Mouse (Mus musculus) liver, embryonic 11.5 days (tissue): Measurements from ENCODE around the gene Mpdu1. TPM values are rescaled to one million over a fixed set of nuclear protein-coding genes. Genes with fewer than 3 reads are reported as not detected.
"Not testable (repeated sequence)": the region's sequence is repeated elsewhere in the genome, so short reads cannot be mapped to it uniquely, and the experiment has no call there.

ENCODE experiments used
- ATAC-seq: fragments of 200-750 bp; cut with Nextera tagmentation; replicated peaks from 2 replicates; pipeline ENCODE4 v1.8.0; 2017; ENCODE audit warnings: moderate number of reproducible peaks, mild to moderate bottlenecking, moderate TSS enrichment, moderate library complexity; ENCODE audit not compliant: low FRiP score
- DNase-seq: peaks from one replicate; pipeline ENCODE4 v3.0.0-alpha.2; 2017; ENCODE audit warnings: low spot score
- H3K27ac ChIP-seq: fragments of 300-500 bp; sonication (generic); 2 replicates; pipeline ENCODE4 v1.5.1; 2014; ENCODE audit warnings: mild to moderate bottlenecking, low read depth, low read length, control low read depth
- H3K27me3 ChIP-seq: fragments of 300-500 bp; sonication (generic); replicated peaks from 2 replicates; pipeline ENCODE4 v1.6.1; 2014; ENCODE audit warnings: low read length, mixed read lengths; ENCODE audit not compliant: control insufficient read depth, insufficient read depth
- H3K36me3 ChIP-seq: fragments of 300-500 bp; sonication (generic); 2 replicates; pipeline ENCODE4 v1.6.1; 2014; ENCODE audit warnings: mild to moderate bottlenecking, low read length, moderate library complexity, mixed read lengths; ENCODE audit not compliant: control insufficient read depth, insufficient read depth
- H3K4me1 ChIP-seq: fragments of 300-500 bp; sonication (generic); replicated peaks from 2 replicates; pipeline ENCODE4 v1.6.1; 2014; ENCODE audit warnings: low read length, mixed read lengths; ENCODE audit not compliant: control insufficient read depth, insufficient read depth
- H3K4me2 ChIP-seq: fragments of 300-500 bp; sonication (generic); 2 replicates; pipeline ENCODE4 v1.6.1; 2014; ENCODE audit warnings: mild to moderate bottlenecking, control low read depth, moderate library complexity
- H3K4me3 ChIP-seq: fragments of 300-500 bp; sonication (generic); 2 replicates; pipeline ENCODE4 v1.5.1; 2014; ENCODE audit warnings: low read depth, low read length, control low read depth
- H3K9ac ChIP-seq: fragments of 300-500 bp; sonication (generic); 2 replicates; pipeline ENCODE4 v1.6.1; 2014; ENCODE audit warnings: low read depth, low read length, control low read depth
- H3K9me3 ChIP-seq: fragments of 300-500 bp; sonication (generic); 2 replicates; pipeline ENCODE4 v1.6.1; 2016; ENCODE audit warnings: low read length, inconsistent platforms, mixed read lengths; ENCODE audit not compliant: control insufficient read depth
- WGBS: fragments of 180-500 bp; shearing (Covaris S2); extraction: QIAGEN DNeasy Blood & Tissue Kit; methylation state at CpG from one replicate; pipeline ENCODE4 v1.1.7; 2014; 5-methylcytosine and 5-hydroxymethylcytosine counted together
- polyA plus RNA-seq: library from polyadenylated mRNA; unstranded; fragments of >200 nt; fragmentation: Nextera tagmentation; extraction: Ambion mirVana; gene quantifications from 2 replicates; pipeline ENCODE4 v1.2.1, GENCODE M21; 2014

The Mpdu1 gene
- polyA plus RNA-seq, 1 experiment from 2014 or later = 24.0 TPM

GRCm38 (mm10) chr11:69704613-69705010 lies 42.2 kb upstream of the Mpdu1 start:
- no peaks in the 10 kb centered on the region for H3K27me3 ChIP-seq
- peaks cover 5% of the 10 kb centered on the region for H3K4me1 ChIP-seq
- WGBS = 32% methylated on average over 2 of the region's 2 CpGs
- DNase-seq (no peak), ATAC-seq (no peak)
- H3K4me3 ChIP-seq = no peak overlapping the region
- no peak overlapping the region for H3K9ac ChIP-seq
- H3K27ac ChIP-seq = no peak overlapping the region
- no peak overlapping the region for H3K4me2 ChIP-seq
- no peaks in the 10 kb centered on the region for H3K36me3 ChIP-seq
- no peaks in the 10 kb centered on the region for H3K9me3 ChIP-seq

- Histone ChIP-seq H3K9ac (no peak overlapping the region), H3K4me2 (no peak overlapping the region), H3K9me3 (no peaks in the 10 kb centered on the region), H3K27ac (no peak overlapping the region; the same call in 1 of the 2 replicates), H3K4me3 (no peak overlapping the region), H3K27me3 (no peaks in the 10 kb centered on the region), H3K4me1 (peaks cover 3% of the 10 kb centered on the region; the same call in 1 of the 2 replicates), H3K36me3 (no peaks in the 10 kb centered on the region)
- no peak for ATAC-seq
- no peak for DNase-seq
- WGBS = 60% methylated on average over 8 of the region's 8 CpGs
Measured at GRCm38 (mm10) chr11:69703814-69704612, 41.6 kb upstream of the Mpdu1 start.

- not testable (repeated sequence) for H3K27me3 ChIP-seq, H3K4me3 ChIP-seq, DNase-seq, H3K4me1 ChIP-seq, H3K27ac ChIP-seq, H3K9me3 ChIP-seq, H3K9ac ChIP-seq, ATAC-seq, H3K36me3 ChIP-seq, H3K4me2 ChIP-seq
- 78% methylated on average over 2 of the region's 3 CpGs for WGBS
Measured at GRCm38 (mm10) chr11:69703381-69703780, 40.9 kb upstream of the Mpdu1 start.

GRCm38 (mm10) chr11:69702886-69703285 lies 40.4 kb upstream of the Mpdu1 start:
- 94% methylated on average over 9 of the region's 10 CpGs for WGBS
- H3K9me3 ChIP-seq, H3K4me2 ChIP-seq, H3K27ac ChIP-seq, H3K9ac ChIP-seq, H3K36me3 ChIP-seq, ATAC-seq, H3K4me3 ChIP-seq, DNase-seq, H3K4me1 ChIP-seq, H3K27me3 ChIP-seq: not testable (repeated sequence)

DNA sequence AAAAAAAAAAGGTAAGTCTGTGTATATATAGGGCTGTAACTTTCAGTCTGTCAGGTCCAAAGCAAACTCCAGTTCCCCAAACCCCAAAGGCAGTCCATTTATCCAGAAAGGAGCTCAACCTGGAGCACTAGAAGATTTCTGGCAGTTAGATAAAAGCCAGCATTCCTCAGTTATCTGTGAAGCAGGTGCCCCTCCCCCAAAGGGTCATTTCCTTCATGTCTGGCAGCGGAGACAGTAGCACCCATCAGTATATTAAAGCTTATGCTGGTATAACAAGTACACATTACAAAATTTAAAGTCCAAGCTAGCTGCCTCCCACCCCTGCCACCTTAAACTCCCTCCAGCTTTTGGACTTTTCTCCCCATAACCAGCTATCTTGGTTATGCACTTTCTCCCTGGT lies 37.2 kb upstream of the Mpdu1 start:
- Histone ChIP-seq H3K4me2 (no peak overlapping the region), H3K4me3 (no peak overlapping the region), H3K9ac (no peak overlapping the region), H3K36me3 (no peaks in the 10 kb centered on the region), H3K9me3 (no peaks in the 10 kb centered on the region), H3K4me1 (peaks cover 12% of the 10 kb centered on the region), H3K27me3 (no peaks in the 10 kb centered on the region), H3K27ac (no peak overlapping the region)
- no peak for ATAC-seq
- no peak for DNase-seq
- WGBS = 18% methylated on average over 1 of the region's 1 CpGs

GRCm38 (mm10) chr11:69698574-69698973 lies 36.1 kb upstream of the Mpdu1 start:
- no peak for DNase-seq
- WGBS = 66% methylated on average over 5 of the region's 5 CpGs
- H3K4me3 ChIP-seq = no peak overlapping the region
- H3K36me3 ChIP-seq = no peaks in the 10 kb centered on the region
- H3K4me2 ChIP-seq = no peak overlapping the region
- no peaks in the 10 kb centered on the region for H3K27me3 ChIP-seq
- no peak for ATAC-seq
- no peak overlapping the region for H3K9ac ChIP-seq
- H3K9me3 ChIP-seq = no peaks in the 10 kb centered on the region
- peaks cover 12% of the 10 kb centered on the region for H3K4me1 ChIP-seq
- H3K27ac ChIP-seq = no peak overlapping the region

GRCm38 (mm10) chr11:69697396-69697795 lies 35.0 kb upstream of the Mpdu1 start:
- Histone ChIP-seq H3K4me3 (no peak overlapping the region), H3K4me2 (no peak overlapping the region), H3K9me3 (no peaks in the 10 kb centered on the region), H3K4me1 (peaks cover 16% of the 10 kb centered on the region), H3K27me3 (no peaks in the 10 kb centered on the region), H3K36me3 (no peaks in the 10 kb centered on the region), H3K27ac (no peak overlapping the region), H3K9ac (no peak overlapping the region)
- ATAC-seq (no peak), DNase-seq (no peak)
- WGBS = 83% methylated on average over 3 of the region's 3 CpGs

- ATAC-seq (peak; percentile 54), DNase-seq (peak; percentile 72)
- peak within 1 kb of the TSS; percentile 53 for H3K4me3 ChIP-seq
- H3K27ac ChIP-seq = peak within 1 kb of the TSS; percentile 64
- no peaks in the 10 kb centered on the region for H3K27me3 ChIP-seq
- peak within 1 kb of the TSS; percentile 63 for H3K9ac ChIP-seq
- no peaks in the 10 kb centered on the region for H3K9me3 ChIP-seq
- no peaks in the 10 kb centered on the region for H3K36me3 ChIP-seq
- WGBS = 8% methylated on average over 36 of the region's 41 CpGs
- peaks cover 17% of the 10 kb centered on the region for H3K4me1 ChIP-seq
- H3K4me2 ChIP-seq = peak within 1 kb of the TSS; percentile 77
Measured at GRCm38 (mm10) chr11:69695361-69696181, 33.1 kb upstream of the Mpdu1 start, which contains the start of the genes Tnfsf12 and Tnfsfm13. TSS of gene Tnfsf12 (minus strand) at chr11:69695849. TSS of gene Tnfsfm13 (minus strand) at chr11:69696098.
